Mouse (Mus musculus) erythroblast, embryonic 14.5 days (primary cell): ENCODE data around the gene Dhcr24.

Experiments
- GATA1 ChIP-seq: IDR thresholded peaks from 2 replicates; pipeline ENCODE4 v1.6.1; 2012; ENCODE audit warnings: low read length, inconsistent platforms, mixed read lengths
- TAL1 ChIP-seq: IDR thresholded peaks from 3 replicates; pipeline ENCODE4 v1.6.1; 2012; ENCODE audit warnings: low read length, inconsistent platforms, mixed read lengths

DNA sequence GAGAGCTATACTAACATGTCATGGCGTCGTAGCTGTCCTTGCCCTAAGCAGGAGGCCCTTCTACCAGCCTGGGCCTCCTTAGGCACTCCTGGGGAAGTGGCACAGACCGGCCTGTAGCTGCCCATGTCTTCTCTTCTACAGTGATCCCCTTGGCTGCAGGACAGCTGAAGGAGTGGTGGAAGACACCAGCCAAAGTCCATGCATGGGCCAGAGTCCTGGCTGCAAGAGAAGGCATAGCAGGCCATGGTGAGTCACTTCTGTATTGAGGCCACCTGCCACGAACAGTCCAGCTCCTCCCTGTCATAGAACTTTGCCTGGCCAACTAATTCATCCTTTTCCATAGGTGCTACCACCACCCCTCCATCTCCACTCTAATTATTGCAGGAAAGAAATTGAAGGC, 58.1 kb downstream of the Dhcr24 start:
- no peak for TF ChIP-seq TAL1
- TF ChIP-seq GATA1: no peak
